Mouse (Mus musculus) neutrophil, adult 83 days (primary cell): ENCODE results near the gene Smim26. TPM values are rescaled to one million over a fixed set of nuclear protein-coding genes. Genes with fewer than 3 reads are reported as not detected.

Experiments
- total RNA-seq, 2 experiments: library from RNA; stranded (reverse); gene quantifications; one replicate each; pipeline ENCODE4 v1.2.4; 2023

The Smim26 gene
- 1 to 10 TPM; 5.1 TPM for total RNA-seq

GRCm38 (mm10) chr2:144593951-144594651 is at the start of gene Smim26:
Smim26 (plus strand) TSS chr2:144594054.

GRCm38 (mm10) chr2:144550529-144550928 is 43.3 kb upstream of the Smim26 start, which contains the start of gene Rbbp9:
Rbbp9 (minus strand) TSS chr2:144550869.

GRCm38 (mm10) chr2:144555820-144556552 is 37.9 kb upstream of the Smim26 start, which contains the start of gene Sec23b:
Sec23b (plus strand) TSS chr2:144556229.

GRCm38 (mm10) chr2:144599831-144600687 is 6.2 kb downstream of the Smim26 start, which contains the start of gene Dtd1:
Dtd1 (plus strand) TSS chr2:144599897.

Other genes starting within 250 kb of the Smim26 start
- gene Kat14, start 225.1 kb upstream of the Smim26 start, total RNA-seq, result 10 to 100 TPM; 18.5 to 18.7 TPM
- 1 to 10 TPM; 3.7 to 4.5 TPM for gene Pet117, start 225.1 kb upstream of the Smim26 start, total RNA-seq
- under 1 TPM in 1 of 2 experiments, not detected in 1; 0.59 TPM for gene Dzank1, start 66.6 kb upstream of the Smim26 start, total RNA-seq
- gene Polr3f, start 66.3 kb upstream of the Smim26 start, total RNA-seq, result 10 to 100 TPM; 13.9 to 14.1 TPM
- gene Rbbp9, start 43.2 kb upstream of the Smim26 start, total RNA-seq, result 1 to 10 TPM; 2.8 to 2.9 TPM
- 10 to 100 TPM; 41.2 to 43.7 TPM for gene Sec23b, start 37.8 kb upstream of the Smim26 start, total RNA-seq
- gene Dtd1, start 5.8 kb downstream of the Smim26 start, total RNA-seq, result 10 to 100 TPM in 1 of 2 experiments, 1 to 10 TPM in 1; 8.3 to 10.3 TPM
- not detected for gene Scp2d1, start 229.6 kb downstream of the Smim26 start, total RNA-seq